Mouse (Mus musculus) liver, embryonic 16.5 days (tissue): ENCODE measurements around the gene St8sia1. TPM values are rescaled to one million over a fixed set of nuclear protein-coding genes. Genes with fewer than 3 reads are reported as not detected.

Experiments used
- ATAC-seq: fragments of 200-750 bp; cut with Nextera tagmentation; 2 replicates; pipeline ENCODE4 v1.8.0; 2017; ENCODE audit warnings: low read depth, mild to moderate bottlenecking, moderate number of reproducible peaks, moderate library complexity
- H3K27ac ChIP-seq: fragments of 300-500 bp; sonication (generic); 2 replicates; pipeline ENCODE4 v1.5.1; 2014; ENCODE audit warnings: mild to moderate bottlenecking, low read length
- H3K27me3 ChIP-seq: fragments of 300-500 bp; sonication (generic); 2 replicates; pipeline ENCODE4 v1.6.1; 2014; ENCODE audit warnings: low read depth, low read length, mixed read lengths; ENCODE audit not compliant: control insufficient read depth, insufficient read depth
- H3K36me3 ChIP-seq: fragments of 300-500 bp; sonication (generic); 2 replicates; pipeline ENCODE4 v1.6.1; 2014; ENCODE audit warnings: mild to moderate bottlenecking; ENCODE audit not compliant: control insufficient read depth, insufficient read depth
- H3K4me1 ChIP-seq: fragments of 300-500 bp; sonication (generic); 2 replicates; pipeline ENCODE4 v1.6.1; 2014; ENCODE audit warnings: low read depth, low read length, mixed read lengths; ENCODE audit not compliant: control insufficient read depth
- H3K4me2 ChIP-seq: fragments of 300-500 bp; sonication (generic); 2 replicates; pipeline ENCODE4 v1.6.1; 2014; ENCODE audit warnings: low read depth, low read length, mixed read lengths
- H3K4me3 ChIP-seq: fragments of 300-500 bp; sonication (generic); 2 replicates; pipeline ENCODE4 v1.5.1; 2014; ENCODE audit warnings: low read depth, mild to moderate bottlenecking, low read length
- H3K9ac ChIP-seq: fragments of 300-500 bp; sonication (generic); 2 replicates; pipeline ENCODE4 v1.6.1; 2014; ENCODE audit warnings: low read depth, low read length
- H3K9me3 ChIP-seq: fragments of 300-500 bp; sonication (generic); replicated peaks from 2 replicates; pipeline ENCODE4 v1.6.1; 2016; ENCODE audit warnings: low read length; ENCODE audit not compliant: control insufficient read depth
- WGBS: fragments of 180-500 bp; shearing (Covaris S2); extraction: QIAGEN DNeasy Blood & Tissue Kit; methylation state at CpG from one replicate; pipeline ENCODE4 v1.1.7; 2014; ENCODE audit not compliant: insufficient replicate concordance; 5-methylcytosine and 5-hydroxymethylcytosine counted together
- polyA plus RNA-seq: library from polyadenylated mRNA; unstranded; fragments of >200 nt; fragmentation: Nextera tagmentation; extraction: Ambion mirVana; gene quantifications from 2 replicates; pipeline ENCODE4 v1.2.1, GENCODE M21; 2015

The St8sia1 gene
- polyA plus RNA-seq, 1 experiment from 2014 or later: 0.05 TPM

GRCm38 (mm10) chr6:142873795-142874563, 90.3 kb downstream of the St8sia1 start:
- H3K27ac ChIP-seq: no peak overlapping the region
- H3K4me1 ChIP-seq: peaks cover 2% of the 10 kb centered on the region; the same call in 1 of the 2 replicates
- no peak overlapping the region for H3K9ac ChIP-seq
- no peaks in the 10 kb centered on the region for H3K27me3 ChIP-seq
- WGBS: 67% methylated on average over 11 of the region's 11 CpGs
- H3K9me3 ChIP-seq: no peaks in the 10 kb centered on the region
- no peak overlapping the region for H3K4me3 ChIP-seq
- H3K36me3 ChIP-seq: no peaks in the 10 kb centered on the region
- H3K4me2 ChIP-seq: no peak overlapping the region
- ATAC-seq: peak; percentile 83

GRCm38 (mm10) chr6:142869715-142870422, 94.4 kb downstream of the St8sia1 start:
- ATAC-seq: no peak
- Histone ChIP-seq H3K36me3 (no peaks in the 10 kb centered on the region), H3K4me1 (no peaks in the 10 kb centered on the region; the same call in none of the 2 replicates), H3K27me3 (no peaks in the 10 kb centered on the region), H3K9ac (no peak overlapping the region), H3K4me2 (no peak overlapping the region), H3K4me3 (no peak overlapping the region), H3K27ac (no peak overlapping the region), H3K9me3 (no peaks in the 10 kb centered on the region)
- 35% methylated on average over 7 of the region's 7 CpGs for WGBS

GRCm38 (mm10) chr6:142867471-142868055, 96.7 kb downstream of the St8sia1 start:
- no peaks in the 10 kb centered on the region for H3K27me3 ChIP-seq
- no peaks in the 10 kb centered on the region; the same call in none of the 2 replicates for H3K4me1 ChIP-seq
- H3K27ac ChIP-seq: no peak overlapping the region
- H3K9me3 ChIP-seq: no peaks in the 10 kb centered on the region
- no peaks in the 10 kb centered on the region for H3K36me3 ChIP-seq
- no peak for ATAC-seq
- H3K4me3 ChIP-seq: no peak overlapping the region
- H3K4me2 ChIP-seq: no peak overlapping the region
- no peak overlapping the region for H3K9ac ChIP-seq
- WGBS: 16% methylated on average over 9 of the region's 9 CpGs

- Histone ChIP-seq H3K9me3 (no peaks in the 10 kb centered on the region), H3K9ac (no peak overlapping the region), H3K27ac (no peak overlapping the region), H3K4me2 (no peak overlapping the region), H3K4me1 (no peaks in the 10 kb centered on the region; the same call in none of the 2 replicates), H3K4me3 (no peak overlapping the region), H3K27me3 (no peaks in the 10 kb centered on the region), H3K36me3 (no peaks in the 10 kb centered on the region)
- 68% methylated on average over 2 of the region's 2 CpGs for WGBS
- ATAC-seq: no peak
These were observed 97.2 kb downstream of the St8sia1 start for GRCm38 (mm10) chr6:142867023-142867422.

- no peak overlapping the region for H3K9ac ChIP-seq
- WGBS: 51% methylated on average over 6 of the region's 6 CpGs
- ATAC-seq: no peak
These were observed 99.1 kb downstream of the St8sia1 start for GRCm38 (mm10) chr6:142865199-142865598.

GRCm38 (mm10) chr6:142863881-142864280, 100.4 kb downstream of the St8sia1 start:
- Histone ChIP-seq H3K27me3 (no peaks in the 10 kb centered on the region), H3K9me3 (no peaks in the 10 kb centered on the region), H3K9ac (no peak overlapping the region), H3K4me2 (no peak overlapping the region), H3K36me3 (no peaks in the 10 kb centered on the region), H3K4me1 (no peaks in the 10 kb centered on the region; the same call in none of the 2 replicates), H3K4me3 (no peak overlapping the region), H3K27ac (no peak overlapping the region)
- 76% methylated on average over 4 of the region's 4 CpGs for WGBS
- no peak for ATAC-seq

More at GRCm38 (mm10) chr6:142865199-142865598, 99.1 kb downstream of the St8sia1 start:
- no peaks in the 10 kb centered on the region for H3K9me3 ChIP-seq
- no peaks in the 10 kb centered on the region for H3K36me3 ChIP-seq
- H3K4me2 ChIP-seq: no peak overlapping the region
- no peak overlapping the region for H3K4me3 ChIP-seq
- H3K4me1 ChIP-seq: no peaks in the 10 kb centered on the region; the same call in none of the 2 replicates
- H3K27ac ChIP-seq: no peak overlapping the region
- no peaks in the 10 kb centered on the region for H3K27me3 ChIP-seq

- Histone ChIP-seq H3K4me1 (no peaks in the 10 kb centered on the region; the same call in none of the 2 replicates), H3K9me3 (no peaks in the 10 kb centered on the region), H3K27ac (no peak overlapping the region), H3K9ac (no peak overlapping the region), H3K4me3 (no peak overlapping the region), H3K36me3 (no peaks in the 10 kb centered on the region), H3K27me3 (no peaks in the 10 kb centered on the region), H3K4me2 (no peak overlapping the region)
- WGBS: 51% methylated on average over 3 of the region's 3 CpGs
- no peak for ATAC-seq
These were observed 102.0 kb downstream of the St8sia1 start for GRCm38 (mm10) chr6:142862265-142862664.

- H3K36me3 ChIP-seq: no peaks in the 10 kb centered on the region
- H3K27ac ChIP-seq: no peak overlapping the region
- H3K9me3 ChIP-seq: no peaks in the 10 kb centered on the region
- no peaks in the 10 kb centered on the region for H3K4me1 ChIP-seq
- no peaks in the 10 kb centered on the region for H3K27me3 ChIP-seq
- H3K4me2 ChIP-seq: no peak overlapping the region
- 45% methylated on average over 1 of the region's 1 CpGs for WGBS
- ATAC-seq: no peak
- no peak overlapping the region for H3K9ac ChIP-seq
- H3K4me3 ChIP-seq: no peak overlapping the region
These were observed 103.9 kb downstream of the St8sia1 start for GRCm38 (mm10) chr6:142860396-142860795.
